Mouse (Mus musculus): ENCODE measurements around the gene Sdad1.

Gene Sdad1

DNA sequence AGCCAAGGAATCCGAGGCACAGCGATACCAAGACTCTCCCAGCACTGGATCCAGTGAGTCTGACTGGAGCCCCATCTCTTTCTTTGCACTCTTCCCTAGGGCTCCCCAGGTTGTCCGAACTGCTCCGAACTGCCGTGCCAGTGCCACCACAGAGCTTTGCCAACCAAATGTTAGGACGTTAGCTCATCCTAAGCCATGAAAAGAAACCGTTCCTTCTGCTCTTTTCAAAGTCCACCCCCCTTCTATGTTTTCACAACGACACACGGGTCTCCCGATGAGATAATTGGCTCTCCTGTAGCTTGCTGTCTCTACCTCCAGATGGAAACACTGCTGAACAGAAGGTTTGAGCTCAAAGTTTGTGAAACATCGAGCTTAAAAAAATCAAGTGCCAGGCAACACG lies 69.5 kb downstream of the Sdad1 start:
- peak; percentile 46 for DNase-seq (ENCODE audit: low spot score)

DNA sequence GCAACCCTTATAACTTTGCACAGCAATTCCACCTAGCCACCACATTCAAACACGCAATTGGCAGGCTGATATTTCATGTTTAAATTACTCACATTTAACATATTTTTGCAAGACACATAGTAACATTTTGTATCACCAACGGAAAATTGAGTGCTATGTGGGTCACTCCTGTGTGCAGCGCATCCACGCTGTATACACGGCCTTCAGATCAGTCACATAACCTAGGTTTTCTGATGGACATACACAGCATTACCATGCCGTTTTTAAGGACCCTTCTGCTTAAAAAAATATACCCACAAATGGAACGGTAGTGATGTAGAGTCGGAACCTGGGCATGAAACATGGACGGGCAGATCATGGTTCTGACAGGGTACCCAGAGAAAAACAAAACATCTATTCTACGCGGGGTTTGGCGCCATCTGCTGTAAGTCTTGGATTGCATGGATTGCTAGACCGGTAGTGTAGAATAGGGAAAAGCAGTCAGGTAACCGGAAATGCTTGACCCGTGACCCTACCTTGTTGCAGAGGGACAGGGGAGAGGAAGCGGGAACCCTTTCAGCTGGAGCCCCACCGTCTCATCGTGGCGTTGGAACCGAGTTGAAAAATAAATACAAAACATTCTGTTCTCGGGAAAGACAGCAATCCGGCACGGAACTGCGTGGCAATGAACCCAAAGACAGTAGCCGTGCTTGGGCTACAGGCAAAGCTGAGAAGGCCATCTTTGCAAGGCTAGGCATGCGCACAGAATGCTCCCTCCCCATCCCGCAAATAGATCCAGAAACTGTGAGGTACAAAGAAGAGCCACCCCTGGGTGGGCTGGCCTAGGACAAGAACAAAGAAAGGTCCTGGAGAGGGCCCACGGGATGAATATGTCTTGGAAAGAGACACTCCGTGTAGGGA lies 70.7 kb downstream of the Sdad1 start:
- peak; percentile 81 for DNase-seq (ENCODE audit: low spot score)

DNA sequence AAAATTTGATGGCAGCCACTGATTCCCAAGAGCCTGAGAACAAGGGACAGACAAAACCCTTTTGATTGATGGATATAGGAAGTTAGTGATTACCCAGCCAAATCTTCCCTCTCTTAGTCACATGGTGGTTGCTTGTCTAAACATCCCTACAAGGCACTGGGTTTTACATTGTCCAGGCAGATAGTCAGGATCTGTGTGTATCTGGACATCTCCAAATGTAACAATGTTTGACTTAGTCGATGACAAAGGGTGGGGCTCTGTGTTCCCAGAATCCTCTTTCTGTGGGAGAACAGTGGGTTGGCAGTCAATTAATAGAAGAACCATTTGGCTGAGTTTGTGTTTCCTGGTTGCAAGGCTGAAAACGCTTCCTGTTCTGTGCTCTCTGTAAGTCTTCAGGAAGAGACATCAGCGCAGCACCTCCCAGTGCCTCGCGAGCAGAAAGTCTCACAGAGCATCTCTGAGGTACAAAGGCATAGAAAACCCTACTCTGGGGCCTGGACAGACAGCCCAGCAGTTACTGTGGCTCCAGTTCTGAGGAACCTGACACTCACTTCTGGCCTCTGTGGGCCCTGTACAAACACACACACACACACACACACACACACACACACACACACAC lies 75.2 kb downstream of the Sdad1 start:
- no peak for DNase-seq (ENCODE audit: low spot score)
